Mouse (Mus musculus): ENCODE measurements around the gene S1pr5.
"Not testable (repeated sequence)": the region's sequence is repeated elsewhere in the genome, so short reads cannot be mapped to it uniquely, and the experiment has no call there.

The S1pr5 gene

DNA sequence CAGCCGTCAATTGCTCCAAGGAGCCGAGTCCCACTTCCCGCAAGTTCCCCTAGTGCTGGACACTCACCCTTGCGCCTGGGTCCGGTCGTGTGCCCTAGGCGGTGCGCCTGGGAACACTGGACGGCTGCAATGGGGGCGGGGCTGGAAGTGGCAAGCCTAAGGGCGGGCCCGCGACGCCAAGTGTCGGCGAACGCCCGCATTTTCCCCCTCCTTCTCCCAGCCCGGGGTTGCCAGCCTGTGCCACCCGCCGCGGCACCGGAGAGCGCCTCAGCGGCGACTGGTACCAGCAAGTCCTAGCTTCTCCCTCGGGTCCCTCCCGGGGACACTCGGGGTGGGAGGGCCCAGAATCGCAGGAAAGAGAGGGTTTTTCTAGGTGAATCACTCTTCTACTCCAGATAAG lies at the start of gene S1pr5:
S1pr5 (minus strand) TSS at position 118 of the 400 bp plus-strand sequence.
- DNase-seq (ENCODE audit: low spot score in 2 of 2): no peak

DNA sequence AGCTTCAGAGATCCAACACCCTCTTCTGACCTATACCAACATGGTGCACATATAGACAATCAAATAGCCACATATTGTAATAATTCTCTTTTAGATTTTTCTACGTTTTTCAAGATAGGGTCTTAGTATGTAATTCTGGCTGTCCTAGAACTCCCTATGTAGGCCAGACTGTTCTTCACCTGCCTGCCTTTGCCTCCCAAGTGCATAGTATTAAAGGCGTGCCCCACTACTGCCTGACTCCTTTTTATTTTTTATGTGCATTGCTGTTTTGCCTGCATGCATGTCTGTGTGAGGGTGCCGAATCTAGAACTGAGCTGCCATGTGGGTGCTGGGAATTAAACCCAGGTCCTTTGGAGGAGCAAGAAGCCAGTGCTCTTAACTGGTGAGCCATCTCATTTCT lies 44.0 kb upstream of the S1pr5 start:
- no peak for DNase-seq (ENCODE audit: low spot score in 2 of 2)

DNA sequence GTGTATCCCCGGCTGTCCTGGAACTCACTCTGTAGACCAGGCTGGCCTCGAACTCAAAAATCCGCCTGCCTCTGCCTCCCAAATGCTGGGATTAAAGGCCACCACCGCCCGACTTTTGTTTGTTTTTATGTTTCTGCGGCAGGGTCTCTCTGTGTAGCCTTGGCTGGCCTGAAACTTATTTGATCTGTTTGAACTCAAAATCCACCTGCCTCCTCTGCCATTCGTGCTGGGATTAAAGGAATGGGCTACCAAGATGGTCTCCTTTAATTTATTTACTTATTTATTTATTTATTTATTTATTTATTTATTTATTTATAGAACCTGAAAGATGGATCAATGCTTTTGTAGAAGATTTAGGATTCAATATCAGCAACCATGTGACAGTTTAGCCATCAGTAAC lies 43.6 kb upstream of the S1pr5 start:
- not testable (repeated sequence) for DNase-seq (ENCODE audit: low spot score in 2 of 2)

DNA sequence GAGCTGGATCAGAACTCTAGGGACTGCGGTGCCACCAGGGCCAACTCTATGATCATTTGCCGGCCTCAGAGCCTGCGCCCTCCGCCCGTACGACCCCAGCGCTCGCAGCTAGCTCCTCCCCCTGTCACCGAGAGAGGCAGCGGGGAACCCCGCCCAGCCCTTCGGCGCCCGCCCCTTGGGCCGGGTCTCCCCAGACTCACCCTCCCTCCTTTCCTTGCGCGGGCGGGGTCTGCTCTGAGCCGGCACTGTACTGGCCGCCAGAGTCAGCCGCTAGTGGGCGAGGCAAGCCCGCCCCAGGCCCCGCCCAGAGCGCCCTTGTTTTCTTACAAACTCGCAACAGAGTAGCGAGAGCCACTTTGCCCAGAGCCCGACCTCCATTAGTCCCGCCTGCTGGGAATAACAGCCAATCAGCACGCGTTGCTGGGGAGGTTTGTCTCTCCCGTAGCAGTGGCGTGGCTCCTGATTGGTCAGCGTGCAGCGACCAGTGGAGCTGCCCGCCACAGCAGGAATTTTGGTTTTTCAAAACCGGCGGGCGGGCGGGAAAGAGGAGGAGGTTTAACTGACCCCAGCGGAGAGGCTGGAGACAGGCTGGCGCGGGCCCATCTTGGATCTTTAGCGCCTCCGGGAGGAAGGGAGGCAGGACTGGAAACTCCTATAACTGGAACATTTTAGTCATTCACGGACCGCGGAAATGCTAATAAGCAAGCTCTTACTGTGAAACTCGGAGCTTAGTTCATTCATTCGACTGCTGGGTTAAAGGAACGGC lies 43.0 kb upstream of the S1pr5 start, which contains the start of gene Cdkn2d:
Cdkn2d (minus strand) TSS at position 386 of the 766 bp plus-strand sequence.
- DNase-seq (ENCODE audit: low spot score in 2 of 2): peak; percentile 100

DNA sequence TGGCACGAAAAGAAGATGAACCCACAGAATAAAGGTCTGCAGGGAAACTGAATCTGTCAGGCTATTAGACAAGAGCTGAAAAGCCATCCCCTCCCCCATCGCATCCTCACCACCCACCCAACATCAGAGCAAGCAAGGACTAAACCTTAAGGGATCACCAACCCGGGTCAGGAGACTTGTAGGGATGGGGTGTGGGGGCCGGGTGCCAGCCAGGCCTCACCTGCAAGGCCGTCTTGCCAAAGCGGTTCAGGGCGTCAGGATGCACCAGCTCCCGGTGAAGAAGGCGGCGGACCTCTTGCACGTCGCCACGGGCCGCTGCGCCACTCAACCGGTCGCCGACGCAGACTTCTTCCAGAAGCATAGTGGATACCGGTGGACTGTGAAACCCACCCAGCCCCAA lies 42.3 kb upstream of the S1pr5 start:
- DNase-seq (ENCODE audit: low spot score in 2 of 2): peak in 1 of 2 experiments; percentile 70

DNA sequence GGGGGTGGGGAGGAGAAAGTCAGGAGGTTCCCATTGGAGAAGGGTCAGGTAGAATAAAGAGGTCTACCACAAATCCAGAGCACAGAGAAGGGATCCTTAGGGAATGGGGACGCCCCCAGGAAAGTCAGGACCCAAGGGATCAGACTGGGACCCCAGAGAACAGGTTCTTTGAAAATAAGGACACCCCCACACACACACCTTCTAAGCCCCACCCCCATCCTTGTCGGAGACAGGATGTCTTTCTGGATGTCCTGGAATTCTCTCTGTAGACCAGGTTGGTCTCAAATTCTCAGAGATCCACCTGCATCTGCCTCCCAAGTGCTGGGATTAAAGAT lies 41.1 kb upstream of the S1pr5 start:
- DNase-seq (ENCODE audit: low spot score in 2 of 2): no peak

DNA sequence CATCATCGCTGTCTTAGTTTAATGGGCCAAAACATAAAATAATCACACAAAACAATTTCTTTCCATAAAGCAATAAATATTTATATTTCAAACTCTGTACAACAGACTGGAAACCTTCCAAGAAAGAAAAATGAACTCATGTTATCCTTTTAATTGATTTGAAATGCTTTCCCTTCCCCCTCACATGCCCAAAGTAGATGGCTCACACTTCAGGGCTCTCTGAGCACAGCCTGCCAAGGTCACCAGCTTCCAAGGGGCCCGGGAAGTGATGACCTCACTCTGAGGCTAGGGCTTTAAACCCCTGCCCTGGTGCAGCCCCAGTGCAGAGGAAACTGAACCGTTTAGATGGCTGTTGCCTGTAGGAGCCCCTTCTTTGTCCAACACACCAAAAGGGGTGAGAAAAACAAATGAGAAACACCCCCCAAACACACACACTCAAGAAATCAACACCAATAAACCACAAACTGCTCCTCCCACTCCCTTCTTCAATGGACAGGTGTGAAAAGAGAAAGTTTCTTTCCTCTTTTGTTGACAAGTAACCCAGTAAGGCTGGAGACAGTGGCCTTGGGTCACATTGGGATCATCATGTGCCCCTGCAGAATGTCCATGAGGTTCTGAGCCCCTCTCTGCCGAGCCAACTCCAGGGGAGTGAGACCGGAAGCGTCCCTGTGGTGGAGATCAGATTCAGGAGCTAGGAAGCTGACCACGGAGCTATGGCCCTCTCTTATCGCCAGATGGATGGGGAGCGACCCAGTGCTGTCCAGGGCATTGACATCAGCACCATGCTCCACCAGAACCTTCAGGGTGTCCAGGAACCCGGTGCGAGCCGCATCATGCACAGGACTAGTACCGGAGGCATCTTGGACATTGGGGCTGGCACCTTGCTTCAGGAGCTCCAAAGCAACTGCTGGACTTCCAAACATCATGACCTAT lies 40.4 kb upstream of the S1pr5 start:
- no peak for DNase-seq (ENCODE audit: low spot score in 2 of 2)

DNA sequence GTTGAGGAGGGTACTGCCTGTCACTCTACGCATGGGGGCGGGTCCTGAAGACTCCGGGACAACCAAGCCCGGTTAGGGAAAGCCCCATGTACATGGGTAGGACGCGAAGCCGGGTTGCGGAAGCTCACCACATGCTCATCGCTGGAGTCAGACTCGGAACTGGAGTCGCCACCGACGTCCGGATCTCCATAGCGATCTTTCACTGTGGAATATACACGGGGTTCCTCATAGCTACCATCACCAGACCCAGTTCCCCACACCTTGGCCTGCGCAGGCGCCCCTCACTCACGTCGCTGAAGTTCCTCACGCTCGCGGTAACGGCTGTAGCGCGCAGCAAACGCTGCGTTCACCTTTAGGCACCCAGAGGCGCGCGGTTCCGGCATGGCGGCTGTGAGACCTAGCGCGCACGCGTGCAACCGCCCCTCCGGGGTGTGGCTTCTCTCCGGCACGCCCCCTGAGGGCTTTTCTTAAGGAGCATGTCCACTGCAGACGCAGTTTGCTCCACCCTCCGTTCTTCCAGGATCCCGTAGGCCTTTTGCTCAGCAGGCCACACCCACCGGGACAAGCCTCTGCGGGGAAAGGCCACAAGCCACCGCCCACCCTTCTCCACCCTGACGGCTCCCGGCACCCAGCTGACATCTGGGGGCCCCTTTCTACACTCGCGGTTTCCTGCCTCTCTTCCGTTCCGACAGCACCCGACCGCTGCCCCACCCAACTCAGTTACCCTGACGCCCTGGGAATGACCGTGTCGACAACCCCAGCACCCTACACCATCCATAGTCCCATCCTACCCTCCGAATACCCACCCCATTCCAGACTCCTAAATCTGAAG lies 39.5 kb upstream of the S1pr5 start, which contains the start of gene Kri1:
Kri1 (minus strand) TSS at position 399 of the 832 bp plus-strand sequence.
- DNase-seq (ENCODE audit: low spot score in 2 of 2): peak; percentile 96 to 97

DNA sequence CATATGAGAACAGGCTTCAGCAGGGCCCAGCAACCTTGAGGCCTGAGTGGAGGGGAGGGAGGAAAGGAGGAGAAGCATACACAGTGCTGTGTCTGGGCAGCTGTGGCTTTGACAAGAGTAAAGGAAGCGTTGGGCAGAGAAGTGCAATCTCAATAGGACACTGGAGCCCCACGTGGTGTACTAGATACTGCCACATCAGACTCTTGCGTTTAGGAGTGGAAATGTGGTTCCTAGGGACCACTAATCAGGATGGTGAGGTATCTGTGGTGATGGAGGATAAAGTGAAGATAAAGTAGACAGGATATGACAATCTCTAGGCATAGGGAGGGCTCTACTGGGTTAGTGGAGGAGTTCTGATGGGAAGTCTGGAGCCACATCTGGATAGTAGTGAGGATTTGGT lies 38.5 kb upstream of the S1pr5 start:
- DNase-seq (ENCODE audit: low spot score in 2 of 2): no peak

DNA sequence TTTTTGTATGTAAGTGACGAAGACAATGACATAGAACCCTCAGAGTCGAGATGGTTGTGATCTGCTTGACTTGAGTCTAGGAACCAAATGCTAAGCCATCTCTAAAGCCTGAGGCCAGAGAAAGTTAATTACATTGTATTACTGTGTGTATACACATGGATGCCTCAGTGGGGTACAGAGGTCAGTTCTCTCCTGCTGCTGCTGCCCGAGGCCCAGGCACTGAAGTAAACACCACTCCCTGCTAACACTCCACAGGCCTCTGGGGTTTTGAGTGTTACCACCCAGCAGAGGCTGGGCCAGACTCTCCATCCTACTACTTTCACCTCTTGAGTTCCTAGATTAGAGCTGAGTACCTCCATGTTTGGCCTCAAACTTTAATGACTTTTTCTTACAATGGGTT lies 35.8 kb upstream of the S1pr5 start:
- DNase-seq (ENCODE audit: low spot score in 2 of 2): no peak

DNA sequence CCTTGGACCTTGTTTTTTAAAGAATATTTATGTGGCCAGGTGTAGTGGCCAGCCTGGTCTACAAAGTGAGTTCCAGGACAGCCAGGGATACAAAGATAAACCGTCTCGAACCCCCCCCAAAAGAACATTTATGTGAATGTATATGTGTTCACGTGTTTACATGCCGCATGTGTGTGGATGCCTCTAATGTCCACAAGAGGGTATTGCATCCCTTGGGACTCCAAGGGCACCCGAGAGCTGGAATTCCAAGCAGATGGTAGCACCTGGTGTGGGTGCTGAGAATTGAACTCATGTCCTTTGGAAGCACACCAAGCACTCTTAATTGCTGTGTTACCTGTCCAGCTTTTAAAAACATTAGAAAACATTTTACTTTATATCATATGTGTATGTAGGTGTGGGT lies 35.3 kb upstream of the S1pr5 start:
- DNase-seq (ENCODE audit: low spot score in 2 of 2): no peak

DNA sequence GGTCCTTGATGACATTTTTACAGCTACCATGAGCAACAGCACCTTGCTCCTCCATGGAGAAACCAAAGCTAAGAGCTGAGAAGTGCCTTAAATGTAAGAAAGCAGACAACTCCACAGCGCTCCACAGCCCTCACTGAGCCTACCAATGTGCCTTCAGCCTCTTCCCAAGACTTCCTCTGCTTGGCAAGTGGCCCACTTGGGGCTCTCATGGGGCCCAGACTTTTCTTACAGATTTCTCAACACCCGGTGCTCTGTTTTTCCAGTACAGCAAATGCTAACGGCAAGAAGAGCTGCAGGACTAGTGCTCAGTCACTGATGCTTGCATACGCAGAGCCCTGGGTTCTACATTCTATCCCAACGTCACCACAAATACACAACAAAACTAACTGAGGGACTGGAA lies 29.5 kb upstream of the S1pr5 start:
- no peak for DNase-seq (ENCODE audit: low spot score in 2 of 2)

DNA sequence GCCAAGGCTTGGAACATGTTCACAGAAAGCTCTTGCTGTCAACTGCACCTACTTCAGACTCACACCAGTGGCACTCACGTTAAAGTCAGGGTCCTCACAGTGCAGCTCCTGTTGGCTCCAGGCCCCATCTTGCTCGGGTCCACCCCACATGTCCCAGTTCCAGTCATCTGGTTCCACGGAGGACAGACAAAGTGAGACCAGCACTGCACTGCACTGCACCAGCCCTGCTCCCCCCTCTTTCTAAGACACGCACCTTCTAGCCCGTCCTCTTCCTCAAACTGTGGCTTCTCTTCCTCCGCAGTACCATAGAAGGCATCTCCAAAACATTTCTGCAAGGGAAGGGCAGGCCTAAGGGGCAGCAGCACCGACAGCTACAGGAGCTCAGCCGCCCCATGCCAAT lies 28.1 kb upstream of the S1pr5 start:
- DNase-seq (ENCODE audit: low spot score in 2 of 2): no peak

DNA sequence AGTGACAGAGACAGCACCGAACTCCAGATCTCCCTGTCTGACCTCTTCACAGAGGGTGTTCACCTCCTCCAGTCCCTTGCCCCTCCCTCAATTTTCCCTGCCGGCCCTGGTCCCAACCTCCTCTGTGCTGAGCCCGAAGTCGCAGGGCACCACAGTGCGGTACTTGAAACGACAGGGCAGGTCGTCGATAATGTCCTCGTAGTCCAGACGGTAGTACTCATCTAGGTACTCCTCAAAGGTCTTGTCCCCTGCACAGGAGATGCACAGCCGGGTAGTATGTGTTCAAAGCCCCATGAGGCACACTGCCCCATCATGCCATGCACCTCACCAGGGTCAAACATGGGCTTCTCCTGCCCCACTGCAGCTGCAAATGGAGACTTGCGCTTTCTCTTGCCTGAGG lies 27.5 kb upstream of the S1pr5 start:
- DNase-seq (ENCODE audit: low spot score in 2 of 2): no peak

DNA sequence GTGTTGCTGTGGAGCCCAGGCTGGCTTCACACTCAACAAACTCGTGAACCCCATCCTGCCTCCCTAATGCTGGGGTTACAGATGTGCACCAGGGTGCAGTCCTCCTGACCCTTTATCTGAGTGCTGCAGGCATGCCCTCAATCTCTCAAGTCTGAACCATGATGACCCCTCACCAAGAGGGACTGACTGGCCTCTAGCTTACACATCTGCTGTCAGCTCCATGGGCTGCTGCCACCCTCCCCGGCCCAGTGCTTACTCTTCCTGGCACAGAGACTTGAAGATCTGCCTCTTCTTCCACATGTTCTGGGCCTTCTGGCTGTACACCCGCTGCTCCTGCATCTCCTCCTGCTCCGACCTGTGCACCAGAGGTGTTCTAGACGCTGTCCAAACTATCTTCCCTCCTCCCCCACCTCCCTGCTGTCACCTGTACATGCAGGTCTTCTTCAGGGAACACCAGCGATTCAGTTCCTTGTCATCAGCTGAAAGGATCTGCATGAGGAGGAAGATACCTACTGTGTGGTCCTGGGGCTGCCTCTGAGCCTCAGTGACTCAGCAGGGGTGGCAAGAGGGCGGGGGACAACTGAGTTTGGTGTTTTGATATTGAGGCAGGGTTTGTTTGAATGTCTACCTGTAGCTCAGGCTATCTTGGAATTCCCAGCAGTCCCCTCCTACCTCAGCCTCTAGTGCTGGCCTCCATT lies 26.9 kb upstream of the S1pr5 start:
- no peak for DNase-seq (ENCODE audit: low spot score in 2 of 2)

DNA sequence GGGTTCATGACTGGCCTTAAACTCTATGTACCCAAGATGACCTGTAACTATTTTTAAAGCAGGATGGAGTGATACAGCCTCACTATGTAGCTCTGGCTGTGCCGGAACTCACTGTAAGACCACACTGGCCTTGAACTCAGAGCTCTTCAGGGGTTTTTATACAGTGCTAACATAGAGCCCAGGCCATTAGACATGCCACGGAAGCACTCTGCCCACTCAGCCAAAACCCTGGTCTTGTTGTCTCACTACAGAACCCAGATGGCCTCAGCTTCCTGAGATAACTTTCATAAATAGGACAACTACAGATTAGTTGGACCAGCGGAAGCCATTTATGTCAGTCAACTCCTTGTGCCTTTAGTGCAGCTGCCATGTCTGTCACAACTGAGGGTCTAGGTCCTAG lies 26.1 kb upstream of the S1pr5 start:
- no peak for DNase-seq (ENCODE audit: low spot score in 2 of 2)

DNA sequence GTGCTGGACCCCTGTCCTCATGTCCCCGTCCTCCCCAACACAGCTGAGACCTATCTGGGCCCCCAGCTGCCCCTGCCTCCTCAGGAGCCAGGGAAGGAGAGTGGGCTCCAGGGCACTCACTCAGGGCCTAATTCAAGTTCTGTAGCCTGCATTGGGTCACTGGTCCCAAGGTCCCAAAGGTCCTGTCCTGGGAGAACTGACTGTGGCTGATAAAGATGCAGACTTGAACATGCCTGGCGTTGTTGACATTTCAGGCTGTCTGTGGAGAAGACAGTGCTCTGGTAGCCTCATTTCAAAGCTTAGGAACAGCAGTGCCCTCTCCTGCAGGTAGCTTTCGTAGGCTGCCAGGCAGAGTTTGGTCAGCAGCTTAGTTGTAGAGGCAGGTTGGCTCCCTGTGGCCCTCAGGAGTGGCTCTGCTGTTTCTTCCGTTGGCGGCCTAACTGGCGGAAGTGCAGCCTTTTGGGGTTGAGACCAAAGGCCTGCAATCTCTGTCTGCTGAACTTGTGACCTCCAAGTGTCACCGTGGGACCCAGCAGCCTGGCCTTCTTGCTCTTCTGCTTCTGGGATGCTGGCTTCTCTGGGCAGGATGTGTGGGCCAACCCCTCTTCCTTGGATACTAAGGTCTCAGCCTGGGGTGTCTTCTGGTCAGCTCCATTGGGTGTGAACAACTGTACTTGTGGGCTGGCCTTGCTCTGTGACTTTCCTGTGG lies 25.4 kb upstream of the S1pr5 start:
- no peak for DNase-seq (ENCODE audit: low spot score in 2 of 2)

DNA sequence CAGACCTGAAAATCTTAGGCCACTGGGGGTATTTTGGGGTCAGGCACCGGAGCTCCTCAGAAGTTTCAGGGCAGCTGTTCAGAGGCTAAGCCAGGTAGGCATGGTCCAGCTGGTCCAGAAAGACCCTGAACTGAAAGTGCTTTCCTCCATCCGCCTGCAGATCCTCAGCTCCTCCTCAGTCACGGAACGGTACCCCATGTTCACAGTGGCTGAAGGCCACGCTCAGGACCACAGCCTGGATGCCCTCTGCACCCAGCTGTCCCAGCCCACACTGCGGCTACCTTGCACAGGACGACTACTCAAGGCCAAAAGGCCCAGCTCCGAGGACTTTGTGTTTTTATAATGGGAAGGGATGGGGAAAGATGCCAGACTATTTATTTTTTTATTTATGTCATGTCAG lies 24.9 kb upstream of the S1pr5 start:
- no peak for DNase-seq (ENCODE audit: low spot score in 2 of 2)

DNA sequence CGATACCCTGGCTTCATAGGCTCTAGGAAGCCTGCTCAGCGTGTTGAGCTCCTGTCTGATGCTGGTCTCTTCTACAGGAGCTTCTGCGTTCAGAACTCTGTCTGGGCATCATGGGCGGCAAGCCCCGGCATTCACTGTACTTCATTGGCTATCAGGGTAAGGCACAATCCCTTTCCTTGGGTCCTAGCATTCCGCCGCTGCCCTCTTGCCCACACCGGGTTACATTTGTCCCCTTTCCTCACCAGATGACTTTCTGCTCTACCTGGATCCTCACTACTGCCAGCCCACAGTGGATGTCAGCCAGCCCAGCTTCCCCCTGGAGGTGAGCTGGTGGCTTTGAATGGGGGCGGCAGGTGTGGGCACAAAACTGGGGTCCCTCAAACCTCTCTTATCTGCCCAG lies 24.1 kb upstream of the S1pr5 start:
- no peak for DNase-seq (ENCODE audit: low spot score in 2 of 2)

DNA sequence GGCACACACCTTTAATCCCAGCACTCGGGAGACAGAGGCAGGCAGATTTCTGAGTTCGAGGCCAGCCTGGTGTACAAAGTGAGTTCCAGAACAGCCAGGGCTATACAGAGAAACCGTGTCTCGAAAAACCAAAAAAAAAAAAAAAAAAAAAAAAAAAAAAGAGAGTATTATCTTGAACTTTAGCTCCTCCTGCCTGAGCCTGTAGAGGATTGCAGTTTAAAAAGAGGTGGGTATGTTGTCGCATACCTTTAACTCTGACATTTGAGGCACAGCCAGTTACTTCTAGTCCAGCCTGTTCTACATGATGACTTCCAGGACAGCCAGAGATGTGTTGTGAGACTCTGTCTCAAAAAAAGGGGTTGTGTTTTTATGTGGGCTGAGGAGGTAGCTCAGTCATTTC lies 21.3 kb upstream of the S1pr5 start:
- not testable (repeated sequence) for DNase-seq (ENCODE audit: low spot score in 2 of 2)

DNA sequence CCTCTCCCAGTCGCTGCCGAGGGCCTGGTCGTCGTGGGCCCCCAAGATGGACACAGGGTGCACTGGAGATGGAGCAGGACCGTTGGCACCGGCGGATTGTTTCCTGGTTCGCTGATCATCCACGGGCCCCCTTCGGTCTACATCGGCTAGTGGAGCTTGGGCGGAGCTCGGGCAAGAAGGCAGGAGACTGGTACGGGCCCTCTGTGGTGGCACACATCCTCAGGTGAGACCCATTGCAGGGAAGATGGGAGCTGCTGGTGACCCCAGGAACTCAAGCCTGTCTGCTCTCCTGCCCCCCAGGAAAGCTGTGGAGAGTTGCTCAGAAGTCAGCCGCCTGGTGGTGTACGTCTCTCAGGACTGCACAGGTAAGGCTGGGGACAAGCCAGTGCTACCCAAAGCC lies 20.1 kb upstream of the S1pr5 start:
- DNase-seq (ENCODE audit: low spot score in 2 of 2): no peak
